Mouse (Mus musculus): ENCODE measurements around the gene Zc3h10. TPM values are rescaled to one million over a fixed set of nuclear protein-coding genes. Genes with fewer than 3 reads are reported as not detected.

Zc3h10 gene
- polyA plus RNA-seq (2016; fragmentation: Nextera tagmentation; extraction: Ambion mirVana): 18.9 and 20.3 TPM in 2 replicates

DNA sequence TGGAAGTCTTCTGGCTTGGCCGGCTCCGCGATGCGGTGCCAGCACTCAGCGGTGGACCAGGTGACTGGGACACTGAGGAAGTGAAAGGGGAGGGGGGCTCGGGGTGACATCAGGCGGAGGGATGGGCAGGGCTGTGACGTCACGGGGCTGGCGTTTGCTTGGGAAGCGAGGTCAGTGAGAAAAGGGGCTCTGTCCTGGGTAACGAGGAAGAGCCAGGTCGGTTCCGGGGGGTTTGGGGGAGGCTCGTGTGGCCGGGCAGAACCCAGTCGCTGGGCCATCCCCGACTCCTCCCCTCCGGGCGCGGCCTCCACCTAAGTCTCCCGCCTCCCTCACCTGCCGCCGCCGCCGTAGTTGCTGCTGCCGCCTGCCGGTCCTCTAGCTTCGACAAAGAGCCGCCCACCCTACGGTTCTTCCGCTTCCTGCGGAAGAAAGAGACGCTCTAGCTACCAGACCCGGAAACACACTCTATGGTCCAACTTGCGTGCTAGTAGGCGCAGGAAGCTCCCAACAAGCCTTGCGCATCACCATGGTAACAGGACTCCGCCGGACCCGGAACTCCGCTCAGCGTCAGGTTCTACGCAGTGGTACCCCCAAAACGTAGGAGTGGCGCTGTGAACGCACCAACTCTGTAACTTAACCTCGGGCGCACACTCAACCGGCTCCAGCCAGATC, at the start of gene Zc3h10:
Gene Zc3h10 (minus strand): TSS at position 414 of the 672 bp plus-strand sequence.
- WGBS: under 1% methylated on average over 50 of the region's 50 CpGs
- Histone ChIP-seq H3K9ac (peak within 1 kb of the TSS; percentile 76), H3K36me3 (peaks cover 31% of the 10 kb centered on the region), H3K27ac (peak within 1 kb of the TSS; percentile 85), H3K9me3 (no peaks in the 10 kb centered on the region), H3K4me3 (peak within 1 kb of the TSS; percentile 55), H3K27me3 (replicated peaks) (no peaks in the 10 kb centered on the region; the same call in 1 of the 2 replicates), H3K4me2 (replicated peaks) (peak within 1 kb of the TSS; percentile 71), H3K4me1 (peaks cover 12% of the 10 kb centered on the region; the same call in 1 of the 2 replicates)
- ATAC-seq (ENCODE audit: low FRiP score, low read depth): peak; percentile 90

DNA sequence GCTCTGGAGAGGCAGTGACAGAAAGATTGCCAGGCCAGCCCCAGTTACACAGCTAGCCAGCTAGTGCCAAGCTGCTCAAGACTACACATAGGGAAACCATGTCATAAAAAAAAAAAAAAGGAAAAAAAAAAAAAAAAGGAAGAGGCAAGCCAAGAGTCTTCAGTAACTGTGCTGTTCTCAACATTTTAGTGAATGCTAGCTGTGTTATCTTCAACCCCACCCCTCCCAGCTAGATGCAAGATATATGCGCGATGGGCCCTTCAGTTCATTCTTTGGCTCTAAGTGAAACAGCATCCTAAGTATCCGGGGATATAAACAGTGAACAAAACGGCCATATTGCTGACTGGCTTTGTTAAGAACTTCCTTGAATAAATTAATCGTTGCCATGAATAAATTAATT, 45.2 kb upstream of the Zc3h10 start:
- H3K27ac ChIP-seq: no peak overlapping the region
- no peaks in the 10 kb centered on the region for H3K9me3 ChIP-seq
- H3K4me2 ChIP-seq (replicated peaks): no peak overlapping the region
- peaks cover 21% of the 10 kb centered on the region for H3K27me3 ChIP-seq (replicated peaks)
- ATAC-seq (ENCODE audit: low FRiP score, low read depth): no peak
- H3K9ac ChIP-seq: no peak overlapping the region
- WGBS: 74% methylated on average over 5 of the region's 5 CpGs
- H3K36me3 ChIP-seq: no peaks in the 10 kb centered on the region
- peaks cover 8% of the 10 kb centered on the region; the same call in 1 of the 2 replicates for H3K4me1 ChIP-seq
- no peak overlapping the region for H3K4me3 ChIP-seq

DNA sequence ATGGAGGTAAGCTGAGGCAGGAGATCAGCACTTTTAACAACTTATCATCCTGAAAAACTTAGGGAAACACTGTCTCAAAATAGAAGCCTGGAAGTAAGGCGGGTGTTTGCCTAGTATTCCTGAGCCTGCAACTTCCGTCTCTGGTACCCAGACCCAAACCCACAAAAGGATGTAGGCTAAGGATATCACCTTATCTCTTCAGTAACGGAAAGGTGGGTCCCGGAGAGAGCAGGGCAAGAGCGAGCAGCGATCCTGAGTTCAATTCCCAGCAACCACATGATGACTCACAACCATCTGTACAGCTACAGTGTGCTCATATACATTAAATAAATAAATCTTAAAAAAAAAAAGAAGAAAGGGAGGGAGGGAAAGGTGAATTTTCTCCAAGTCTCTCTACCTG, 43.9 kb upstream of the Zc3h10 start:
- Histone ChIP-seq H3K36me3 (no peaks in the 10 kb centered on the region), H3K9me3 (no peaks in the 10 kb centered on the region), H3K4me3 (no peak overlapping the region), H3K27me3 (replicated peaks) (peaks cover 35% of the 10 kb centered on the region), H3K4me1 (peaks cover 8% of the 10 kb centered on the region; the same call in 1 of the 2 replicates), H3K27ac (no peak overlapping the region), H3K9ac (no peak overlapping the region), H3K4me2 (replicated peaks) (no peak overlapping the region)
- 88% methylated on average over 6 of the region's 6 CpGs for WGBS
- no peak for ATAC-seq (ENCODE audit: low FRiP score, low read depth)

DNA sequence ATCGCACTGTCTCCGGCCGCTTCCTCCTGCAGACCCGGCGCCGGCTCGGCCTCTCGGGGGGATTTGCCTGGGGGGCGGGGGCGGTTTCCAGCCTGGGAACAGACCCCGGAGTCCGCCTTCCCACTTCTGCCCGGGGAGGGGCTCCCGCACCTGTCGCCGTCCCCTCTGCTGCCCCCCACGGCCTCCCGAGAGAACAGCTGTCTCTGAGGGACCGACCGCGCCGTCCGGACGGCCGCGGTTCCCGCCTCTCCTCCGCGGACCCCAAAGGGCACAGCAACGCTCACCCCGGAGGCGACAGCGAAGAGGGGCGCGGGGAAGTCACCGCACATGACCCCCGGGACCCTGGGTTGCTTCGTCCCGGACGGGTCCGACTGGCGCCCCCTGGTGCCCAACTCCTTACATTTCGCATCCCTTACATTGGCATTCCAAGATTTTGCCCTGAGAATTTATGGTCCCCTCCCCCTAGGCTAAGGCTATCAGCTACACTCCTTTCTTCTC, 42.7 kb upstream of the Zc3h10 start:
- H3K27ac ChIP-seq: no peak overlapping the region
- peaks cover 44% of the 10 kb centered on the region for H3K27me3 ChIP-seq (replicated peaks)
- peaks cover 8% of the 10 kb centered on the region; the same call in 1 of the 2 replicates for H3K4me1 ChIP-seq
- H3K36me3 ChIP-seq: no peaks in the 10 kb centered on the region
- no peaks in the 10 kb centered on the region for H3K9me3 ChIP-seq
- peak overlapping the region; percentile 56 for H3K4me3 ChIP-seq
- H3K4me2 ChIP-seq (replicated peaks): peak overlapping the region; percentile 84
- H3K9ac ChIP-seq: peak overlapping the region; percentile 51
- WGBS: under 1% methylated on average over 43 of the region's 43 CpGs
- ATAC-seq (ENCODE audit: low FRiP score, low read depth): peak; percentile 64

DNA sequence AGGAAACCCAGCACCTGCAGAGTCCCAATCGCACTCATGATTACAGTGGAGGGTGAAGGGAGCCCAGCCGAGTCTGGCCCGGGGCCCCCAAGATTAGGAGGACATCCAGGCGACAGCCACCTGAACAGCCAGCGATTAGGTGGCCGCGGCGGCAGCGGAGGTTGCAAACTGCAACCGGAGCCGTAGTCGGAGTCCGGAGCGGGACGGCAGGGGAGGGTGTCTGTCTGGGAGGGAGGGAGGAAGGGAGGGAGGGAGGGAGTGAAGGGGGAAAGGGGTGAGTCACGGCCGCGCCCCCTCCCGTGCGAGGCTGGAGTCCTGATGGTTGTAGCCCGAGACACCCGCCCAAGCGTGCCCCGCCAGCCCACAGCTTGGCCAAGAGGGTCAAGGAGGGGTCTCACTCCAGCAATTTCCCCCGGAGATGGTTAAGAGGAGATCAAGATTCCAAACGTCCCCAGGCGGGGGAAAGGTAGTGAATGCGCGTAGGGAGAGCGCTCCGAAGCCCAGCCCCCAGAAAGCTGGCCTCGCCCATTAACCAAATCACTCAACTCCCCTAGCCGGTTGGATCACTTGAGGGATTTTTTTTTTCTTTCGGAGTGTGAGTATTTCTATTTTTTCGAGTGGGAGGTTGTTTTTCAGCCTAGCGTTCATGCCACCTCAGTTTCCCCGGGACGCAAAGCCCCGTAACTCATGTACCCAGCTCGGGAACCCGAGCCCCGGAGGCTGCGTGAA, 42.1 kb upstream of the Zc3h10 start, which contains the start of gene Erbb3:
Gene Erbb3 (minus strand): TSS at position 189 of the 729 bp plus-strand sequence.
- no peaks in the 10 kb centered on the region for H3K36me3 ChIP-seq
- WGBS: 1% methylated on average over 43 of the region's 43 CpGs
- H3K9ac ChIP-seq: peak within 1 kb of the TSS; percentile 51
- peak within 1 kb of the TSS; percentile 56 for H3K4me3 ChIP-seq
- ATAC-seq (ENCODE audit: low FRiP score, low read depth): peak; percentile 46
- H3K4me1 ChIP-seq: peaks cover 8% of the 10 kb centered on the region; the same call in 1 of the 2 replicates
- H3K4me2 ChIP-seq (replicated peaks): peak within 1 kb of the TSS; percentile 84
- no peaks in the 10 kb centered on the region for H3K9me3 ChIP-seq
- peaks cover 44% of the 10 kb centered on the region for H3K27me3 ChIP-seq (replicated peaks)
- no peak within 1 kb of the TSS for H3K27ac ChIP-seq

DNA sequence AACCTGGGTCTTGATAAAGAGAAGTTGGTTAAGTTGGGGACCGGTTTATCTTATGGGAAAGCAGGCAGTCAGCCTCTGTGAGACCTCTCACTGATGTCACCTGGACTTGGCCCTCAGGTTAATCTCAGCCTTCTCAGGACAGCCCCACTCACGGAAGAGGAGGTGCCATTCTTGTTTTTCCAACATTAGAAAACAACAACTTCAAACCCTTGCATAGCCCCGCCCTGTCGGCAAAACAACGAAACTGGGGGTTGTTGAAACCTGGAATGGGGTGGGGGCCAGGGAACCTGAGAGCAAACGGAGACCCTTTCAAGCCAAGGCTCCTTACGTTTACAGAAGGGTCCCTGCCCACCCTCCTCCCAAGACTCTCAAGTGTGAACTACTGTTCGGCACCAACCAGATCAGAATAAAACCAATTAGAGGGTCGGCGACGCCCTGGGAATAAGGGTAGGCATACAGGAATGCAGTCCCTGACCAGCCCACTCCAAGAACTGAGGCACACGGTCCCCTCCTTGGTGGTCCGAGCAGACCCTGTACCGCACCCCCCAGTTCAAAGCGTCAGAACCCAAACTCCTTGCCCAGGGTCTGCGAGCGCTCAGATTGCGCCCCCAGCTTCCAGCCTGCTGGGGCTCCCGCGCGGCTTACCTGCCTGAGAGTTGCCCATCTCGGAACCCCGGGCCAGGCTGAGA, 41.3 kb upstream of the Zc3h10 start:
- ATAC-seq (ENCODE audit: low FRiP score, low read depth): 0 out of 2 replicates have a peak, but pooled peaks have one; percentile 3
- Histone ChIP-seq H3K4me2 (replicated peaks) (peak overlapping the region; percentile 84), H3K4me3 (peak overlapping the region; percentile 56), H3K9me3 (no peaks in the 10 kb centered on the region), H3K9ac (peak overlapping the region; percentile 51), H3K27me3 (replicated peaks) (peaks cover 44% of the 10 kb centered on the region), H3K4me1 (peaks cover 8% of the 10 kb centered on the region; the same call in 1 of the 2 replicates), H3K27ac (no peak overlapping the region), H3K36me3 (no peaks in the 10 kb centered on the region)
- WGBS: 1% methylated on average over 23 of the region's 23 CpGs

DNA sequence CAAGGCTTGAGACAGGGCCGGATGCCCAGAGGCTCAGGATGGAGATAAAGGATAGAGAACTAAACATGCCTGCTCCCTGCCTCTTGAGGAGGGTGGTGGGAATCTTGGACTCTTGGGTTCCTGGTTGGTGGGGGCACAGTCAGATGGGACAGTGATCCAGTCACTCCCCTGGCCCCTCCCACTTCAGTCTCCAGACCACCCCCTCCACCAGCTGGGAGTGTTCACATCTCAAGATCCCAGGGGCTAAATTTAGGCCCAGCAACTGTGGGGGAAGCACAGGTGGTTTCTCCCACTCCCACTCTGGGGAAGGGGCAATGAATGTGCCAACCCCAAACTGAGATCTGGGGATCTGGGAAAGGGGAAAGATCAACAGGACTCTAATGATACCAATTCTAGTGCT, 40.6 kb upstream of the Zc3h10 start:
- Histone ChIP-seq H3K27me3 (replicated peaks) (peaks cover 44% of the 10 kb centered on the region), H3K4me3 (peak overlapping the region; percentile 56; the same call in 1 of the 2 replicates), H3K9ac (no peak overlapping the region), H3K4me2 (replicated peaks) (peak overlapping the region; percentile 84), H3K27ac (no peak overlapping the region), H3K9me3 (no peaks in the 10 kb centered on the region), H3K4me1 (peaks cover 8% of the 10 kb centered on the region; the same call in 1 of the 2 replicates), H3K36me3 (no peaks in the 10 kb centered on the region)
- 36% methylated on average over 1 of the region's 1 CpGs for WGBS
- ATAC-seq (ENCODE audit: low FRiP score, low read depth): no peak

DNA sequence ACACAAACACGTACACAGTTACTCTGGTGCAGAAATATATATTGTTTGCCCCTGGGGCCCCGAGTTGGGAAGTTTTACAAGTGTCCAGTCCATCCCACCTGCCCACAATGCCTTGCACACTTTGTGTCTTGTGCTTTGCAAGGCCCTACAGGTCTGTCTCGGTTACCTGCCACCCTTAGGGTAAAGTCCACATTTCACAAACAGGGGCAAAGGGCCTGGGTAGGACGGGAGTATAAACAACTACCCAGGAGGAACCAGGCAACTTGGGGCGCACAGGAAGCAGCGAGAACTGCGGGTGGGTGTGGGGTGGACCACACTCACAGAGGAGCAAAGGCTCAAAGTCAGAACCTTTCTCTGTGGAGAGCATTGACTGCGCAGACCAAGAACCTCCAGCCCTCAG, 40.1 kb upstream of the Zc3h10 start:
- no peak overlapping the region for H3K4me3 ChIP-seq
- no peaks in the 10 kb centered on the region for H3K9me3 ChIP-seq
- H3K4me1 ChIP-seq: peaks cover 8% of the 10 kb centered on the region; the same call in 1 of the 2 replicates
- H3K4me2 ChIP-seq (replicated peaks): peak overlapping the region; percentile 84
- H3K9ac ChIP-seq: no peak overlapping the region
- 56% methylated on average over 8 of the region's 8 CpGs for WGBS
- no peaks in the 10 kb centered on the region for H3K36me3 ChIP-seq
- peaks cover 44% of the 10 kb centered on the region for H3K27me3 ChIP-seq (replicated peaks)
- H3K27ac ChIP-seq: no peak overlapping the region
- no peak for ATAC-seq (ENCODE audit: low FRiP score, low read depth)

DNA sequence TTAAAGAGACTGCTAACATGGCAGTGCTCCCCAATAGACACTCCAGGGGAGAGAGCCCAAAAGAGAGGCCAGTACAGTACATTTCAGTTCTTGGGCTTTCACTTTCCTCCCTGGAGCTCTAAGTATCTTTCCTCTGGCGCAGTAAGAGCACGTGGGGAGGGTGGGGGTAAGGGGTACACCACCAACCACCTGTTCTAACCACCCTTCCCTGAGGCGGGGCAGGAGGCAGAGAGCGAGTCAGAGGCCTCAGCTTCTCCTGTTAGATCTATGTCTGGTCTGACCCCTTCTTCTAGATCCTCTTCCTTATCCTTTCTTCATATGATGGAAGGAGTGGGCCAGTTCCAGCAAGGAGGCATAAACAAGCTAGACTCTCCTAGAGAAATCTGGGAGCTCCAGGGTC, 39.5 kb upstream of the Zc3h10 start:
- 48% methylated on average over 4 of the region's 4 CpGs for WGBS
- ATAC-seq (ENCODE audit: low FRiP score, low read depth): no peak
- Histone ChIP-seq H3K4me1 (peaks cover 8% of the 10 kb centered on the region; the same call in 1 of the 2 replicates), H3K9ac (no peak overlapping the region), H3K9me3 (no peaks in the 10 kb centered on the region), H3K36me3 (no peaks in the 10 kb centered on the region), H3K4me3 (no peak overlapping the region), H3K27me3 (replicated peaks) (peaks cover 44% of the 10 kb centered on the region), H3K4me2 (replicated peaks) (peak overlapping the region; percentile 84), H3K27ac (no peak overlapping the region)

DNA sequence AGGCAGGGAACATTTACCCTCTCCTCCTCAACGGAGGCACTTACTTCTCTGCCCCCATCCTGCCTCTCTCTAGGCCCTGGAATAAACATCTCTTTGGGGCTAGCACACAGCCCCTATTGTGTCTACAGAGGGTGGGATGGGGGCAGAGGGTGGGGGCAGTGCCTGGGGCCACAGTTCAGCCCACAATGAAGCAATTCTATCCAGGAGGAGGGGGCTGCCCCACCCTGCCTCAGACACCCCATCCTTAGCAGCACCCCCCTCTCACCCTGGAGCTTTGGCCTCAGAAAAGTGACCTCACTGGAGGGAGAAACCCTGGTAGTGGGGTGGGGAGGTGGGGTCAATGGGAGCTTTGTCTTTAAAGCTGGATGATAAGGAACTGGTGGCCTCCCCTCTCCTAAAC, 39.0 kb upstream of the Zc3h10 start:
- Histone ChIP-seq H3K4me2 (replicated peaks) (0 out of 2 replicates have a peak overlapping the region, but pooled peaks have one; percentile 84), H3K9me3 (no peaks in the 10 kb centered on the region), H3K9ac (no peak overlapping the region), H3K4me3 (no peak overlapping the region), H3K36me3 (no peaks in the 10 kb centered on the region), H3K27me3 (replicated peaks) (peaks cover 44% of the 10 kb centered on the region), H3K27ac (no peak overlapping the region), H3K4me1 (peaks cover 8% of the 10 kb centered on the region; the same call in 1 of the 2 replicates)
- no peak for ATAC-seq (ENCODE audit: low FRiP score, low read depth)
- 8% methylated on average over 1 of the region's 1 CpGs for WGBS

DNA sequence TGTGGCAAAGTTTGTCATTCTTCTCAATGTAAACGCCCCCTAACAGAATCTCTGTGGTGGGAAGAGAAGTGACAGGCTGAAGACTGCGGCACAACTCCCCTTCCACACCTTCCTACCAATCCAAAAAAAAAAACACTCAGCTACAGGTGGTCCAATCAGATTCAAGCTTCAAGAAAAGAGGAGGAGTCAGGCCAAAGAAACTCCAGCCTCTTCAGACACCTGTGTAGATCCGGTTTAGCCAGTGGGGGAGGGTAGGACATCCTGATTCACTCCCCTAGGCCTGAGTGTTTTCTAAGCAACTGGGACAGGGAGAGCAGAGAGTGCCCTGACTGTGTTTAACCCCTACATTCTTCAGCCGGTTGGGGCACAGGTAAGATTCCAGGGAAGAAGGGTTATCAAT, 36.8 kb upstream of the Zc3h10 start:
- Histone ChIP-seq H3K27me3 (replicated peaks) (peaks cover 38% of the 10 kb centered on the region), H3K4me3 (no peak overlapping the region), H3K9me3 (no peaks in the 10 kb centered on the region), H3K4me1 (peaks cover 4% of the 10 kb centered on the region; the same call in 1 of the 2 replicates), H3K36me3 (no peaks in the 10 kb centered on the region), H3K27ac (no peak overlapping the region), H3K9ac (no peak overlapping the region), H3K4me2 (replicated peaks) (no peak overlapping the region)
- WGBS: 10% methylated on average over 4 of the region's 4 CpGs
- ATAC-seq (ENCODE audit: low FRiP score, low read depth): no peak

All from neural tube, embryonic 12.5 days (tissue).